Mouse (Mus musculus) embryonic fibroblast, embryonic 13.5 days (primary cell): ENCODE measurements around the gene Zfand4.

Source experiments
- CTCF ChIP-seq: IDR thresholded peaks from 2 replicates; pipeline ENCODE4 v1.5.1; 2011; ENCODE audit warnings: mild to moderate bottlenecking, control low read depth, low read length, moderate library complexity, borderline replicate concordance; ENCODE audit not compliant: insufficient read depth
- POLR2A ChIP-seq: IDR thresholded peaks from 2 replicates; pipeline ENCODE4 v1.6.1; 2011; ENCODE audit warnings: low read depth, mild to moderate bottlenecking, control low read depth, low read length, moderate library complexity

DNA sequence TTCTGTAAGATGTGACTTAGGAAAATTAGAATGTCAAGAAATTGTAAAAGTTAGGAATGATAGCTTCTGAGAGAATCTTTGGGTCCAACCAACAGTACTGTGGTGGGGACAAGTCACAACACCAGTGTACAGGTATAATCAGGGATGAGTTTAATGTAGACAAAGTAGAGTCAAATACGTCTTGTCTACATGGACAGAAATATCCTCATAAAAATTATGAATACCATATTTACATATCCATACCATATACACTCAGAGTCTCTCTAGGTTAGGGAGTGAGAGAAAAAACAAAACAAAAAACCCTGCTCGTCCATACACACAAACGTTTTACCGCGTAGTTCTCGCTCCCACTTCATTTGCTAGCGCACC is 73.4 kb downstream of the Zfand4 start:
- TF ChIP-seq CTCF (no peak), POLR2A (no peak)
